Mouse (Mus musculus) adrenal gland, postnatal 10 days (tissue): ENCODE results near the gene Madcam1. TPM values are rescaled to one million over a fixed set of nuclear protein-coding genes. Genes with fewer than 3 reads are reported as not detected.
A peak's percentile ranks its signal among the peaks of the same experiment; 100 is the strongest.

Source experiments
- DNase-seq: peaks from one replicate; pipeline ENCODE4 v3.0.0; 2021; ENCODE audit warnings: mixed read lengths
- long read RNA-seq, 2 experiments: library from polyadenylated mRNA; stranded (forward); transcript quantifications; one replicate each; pipeline ENCODE4 v2.0.0; 2021
- total RNA-seq, 2 experiments: library from RNA; stranded (reverse); gene quantifications; 2 replicates each; pipeline ENCODE4 v1.2.3; 2021

The Madcam1 gene
- total RNA-seq = 1 to 10 TPM; 3.1 to 4.0 TPM
- long read RNA-seq, experiment 1, partial matches to known transcripts = 2 of 2 reads
- long read RNA-seq, experiment 1, other reads (novel, unspliced or antisense) = 0 of 2 reads
- long read RNA-seq, experiment 2, partial matches to known transcripts = 0 of 4 reads
- long read RNA-seq, experiment 2, other reads (novel, unspliced or antisense) = 0 of 4 reads

GRCm38 (mm10) chr10:79664131-79664665, at the start of gene Madcam1:
TSS of gene Madcam1 (plus strand) at chr10:79664559.
- peak; percentile 82 for DNase-seq

GRCm38 (mm10) chr10:79615860-79616259, 48.5 kb upstream of the Madcam1 start:
- DNase-seq = no peak

GRCm38 (mm10) chr10:79616376-79616775, 48.0 kb upstream of the Madcam1 start:
- DNase-seq = no peak

- DNase-seq = no peak
These were observed 40.4 kb upstream of the Madcam1 start for GRCm38 (mm10) chr10:79623950-79624349.

GRCm38 (mm10) chr10:79625398-79625797, 39.0 kb upstream of the Madcam1 start:
- DNase-seq = no peak

GRCm38 (mm10) chr10:79626156-79626555, 38.2 kb upstream of the Madcam1 start:
- peak; percentile 23 for DNase-seq

GRCm38 (mm10) chr10:79628377-79628776, 36.0 kb upstream of the Madcam1 start:
- no peak for DNase-seq

GRCm38 (mm10) chr10:79631432-79631831, 32.9 kb upstream of the Madcam1 start:
- no peak for DNase-seq

- peak; percentile 22 for DNase-seq
These were observed 31.2 kb upstream of the Madcam1 start for GRCm38 (mm10) chr10:79633006-79633777.

- DNase-seq = no peak
These were observed 28.1 kb upstream of the Madcam1 start for GRCm38 (mm10) chr10:79636287-79636686.

- DNase-seq = peak; percentile 47
These were observed 26.9 kb upstream of the Madcam1 start, which contains the start of gene Shc2 for GRCm38 (mm10) chr10:79637128-79638110. TSS of gene Shc2 (minus strand) at chr10:79637918.

- peak; percentile 66 for DNase-seq
These were observed 25.7 kb upstream of the Madcam1 start for GRCm38 (mm10) chr10:79638486-79639204.

GRCm38 (mm10) chr10:79645711-79646110, 18.6 kb upstream of the Madcam1 start, which contains the start of gene Odf3l2:
TSS of gene Odf3l2 (minus strand) at chr10:79645738.
- no peak for DNase-seq

GRCm38 (mm10) chr10:79649070-79649751, 15.1 kb upstream of the Madcam1 start:
- peak; percentile 85 for DNase-seq

GRCm38 (mm10) chr10:79652789-79653188, 11.6 kb upstream of the Madcam1 start:
- DNase-seq = no peak

GRCm38 (mm10) chr10:79654946-79655395, 9.4 kb upstream of the Madcam1 start:
- DNase-seq = no peak

GRCm38 (mm10) chr10:79658829-79659228, 5.5 kb upstream of the Madcam1 start:
- DNase-seq = no peak

- no peak for DNase-seq
These were observed 4.1 kb upstream of the Madcam1 start for GRCm38 (mm10) chr10:79660298-79660697.

- DNase-seq = no peak
These were observed 2.5 kb upstream of the Madcam1 start for GRCm38 (mm10) chr10:79661861-79662260.

- DNase-seq = no peak
These were observed 692 bp downstream of the Madcam1 start for GRCm38 (mm10) chr10:79665051-79665450.

GRCm38 (mm10) chr10:79666493-79666892, 2.1 kb downstream of the Madcam1 start:
- DNase-seq = no peak
